Mouse (Mus musculus): Measurements from ENCODE around the gene Galnt10.

GRCm38 (mm10) chr11:57615286-57615685 lies 30.0 kb upstream of the Galnt10 start:
- TF ChIP-seq POLR2A (IDR thresholded peaks at IDR 0.05; ENCODE audit: low read depth, low read length) (no peak), EP300 (IDR thresholded peaks at IDR 0.05; ENCODE audit: low read length) (no peak), TCF12 (IDR thresholded peaks at IDR 0.05; ENCODE audit: low read depth, low read length) (no peak), E2F4 (IDR thresholded peaks at IDR 0.05; ENCODE audit: insufficient replicate concordance, low read depth, low read length) (no peak), CTCF (conservative IDR thresholded peaks at IDR 0.05 in 1 of 2, IDR thresholded peaks at IDR 0.05 in 1 of 2; ENCODE audit: low read depth in 2 of 2, low read length in 2 of 2) (no peak), RAD21 (IDR thresholded peaks at IDR 0.05; ENCODE audit: low read depth, low read length) (no peak), BHLHE40 (IDR thresholded peaks at IDR 0.05; ENCODE audit: low read depth, low read length) (no peak), ELF1 (IDR thresholded peaks at IDR 0.05; ENCODE audit: low read depth, low read length) (no peak), JUN (IDR thresholded peaks at IDR 0.05; ENCODE audit: insufficient read depth, low read depth, low read length) (no peak), ZNF384 (IDR thresholded peaks at IDR 0.05; ENCODE audit: low read depth, low read length) (no peak), UBTF (IDR thresholded peaks at IDR 0.05; ENCODE audit: low read depth, low read length) (no peak), SMC3 (IDR thresholded peaks at IDR 0.05; ENCODE audit: low read depth, low read length) (no peak), ZKSCAN1 (IDR thresholded peaks at IDR 0.05; ENCODE audit: borderline replicate concordance, low read depth, low read length) (no peak)
